Mouse (Mus musculus): ENCODE results near the gene Zfp106. TPM values are rescaled to one million over a fixed set of nuclear protein-coding genes. Genes with fewer than 3 reads are reported as not detected.
A peak's percentile ranks its signal among the peaks of the same experiment; 100 is the strongest.
"Not testable (repeated sequence)": the region's sequence is repeated elsewhere in the genome, so short reads cannot be mapped to it uniquely, and the experiment has no call there.

Zfp106 gene
- polyA plus RNA-seq, 1 experiment from 2014 or later: 41.0 TPM

DNA sequence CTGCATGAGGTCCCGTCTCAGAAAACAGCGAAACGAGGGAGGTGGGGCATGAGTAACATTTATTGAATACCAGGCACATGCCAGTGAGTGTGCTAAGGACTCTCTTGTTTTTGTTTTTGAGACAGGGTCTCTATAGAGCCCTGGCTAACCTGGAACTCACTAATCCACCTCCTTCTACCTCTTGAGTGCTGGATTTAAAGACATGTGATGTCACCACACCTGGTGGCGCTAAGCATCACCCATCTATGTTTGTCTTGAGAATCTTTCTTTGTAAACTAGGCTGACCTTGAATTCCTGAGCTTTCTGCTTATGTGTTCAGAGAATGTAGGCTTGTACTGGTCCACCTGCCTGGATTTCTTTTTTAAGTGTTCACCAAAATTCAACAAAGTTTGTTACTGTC is 14.2 kb upstream of the Zfp106 start:
- Histone ChIP-seq H3K4me1 (ENCODE audit: control insufficient read depth, insufficient read depth, low read length) (0 out of 2 replicates have a peak, but pooled peaks cover 2% of the 10 kb centered on the region), H3K9me3 (replicated peaks; ENCODE audit: control insufficient read depth, low read length) (no peaks in the 10 kb centered on the region), H3K27ac (ENCODE audit: low read length) (no peak overlapping the region), H3K27me3 (ENCODE audit: control insufficient read depth, insufficient read depth, low read length) (no peaks in the 10 kb centered on the region), H3K36me3 (ENCODE audit: control insufficient read depth, insufficient read depth, low read length) (no peaks in the 10 kb centered on the region), H3K4me3 (replicated peaks; ENCODE audit: low read length) (no peak overlapping the region), H3K9ac (ENCODE audit: low read length) (no peak overlapping the region), H3K4me2 (ENCODE audit: low read depth, low read length) (no peak overlapping the region)
- 63% methylated on average over 4 of the region's 4 CpGs for WGBS
- no peak for ATAC-seq (ENCODE audit: insufficient read depth, low FRiP score)

DNA sequence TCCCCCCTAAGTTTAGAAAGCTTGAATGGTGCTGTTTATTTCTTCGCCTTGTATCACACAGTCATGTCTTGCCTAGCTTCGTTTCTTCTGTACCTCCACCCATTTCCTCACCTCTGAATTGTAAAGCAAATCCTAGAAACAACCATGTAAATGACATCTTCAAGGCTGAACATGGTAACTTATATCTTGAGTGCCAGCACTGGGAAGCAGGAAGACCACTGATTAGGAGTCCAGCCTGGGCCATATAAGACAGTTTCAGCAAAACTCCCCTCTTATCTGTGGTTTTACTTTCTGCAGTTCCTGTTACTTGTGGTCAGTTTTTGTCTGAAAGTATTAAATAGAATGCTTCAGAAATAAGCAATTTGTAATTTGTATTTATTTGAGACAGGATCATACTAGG is 12.3 kb upstream of the Zfp106 start:
- no peak overlapping the region for H3K4me3 ChIP-seq (replicated peaks; ENCODE audit: low read length)
- ATAC-seq (ENCODE audit: insufficient read depth, low FRiP score): no peak
- 91% methylated on average over 2 of the region's 2 CpGs for WGBS
- H3K4me2 ChIP-seq (ENCODE audit: low read depth, low read length): no peak overlapping the region
- no peaks in the 10 kb centered on the region for H3K27me3 ChIP-seq (ENCODE audit: control insufficient read depth, insufficient read depth, low read length)
- 0 out of 2 replicates have a peak, but pooled peaks cover 2% of the 10 kb centered on the region for H3K4me1 ChIP-seq (ENCODE audit: control insufficient read depth, insufficient read depth, low read length)
- no peaks in the 10 kb centered on the region for H3K9me3 ChIP-seq (replicated peaks; ENCODE audit: control insufficient read depth, low read length)
- no peaks in the 10 kb centered on the region for H3K36me3 ChIP-seq (ENCODE audit: control insufficient read depth, insufficient read depth, low read length)
- no peak overlapping the region for H3K9ac ChIP-seq (ENCODE audit: low read length)
- H3K27ac ChIP-seq (ENCODE audit: low read length): no peak overlapping the region

- WGBS: 86% methylated on average over 3 of the region's 3 CpGs
- no peaks in the 10 kb centered on the region for H3K9me3 ChIP-seq (replicated peaks; ENCODE audit: control insufficient read depth, low read length)
- 0 out of 2 replicates have a peak, but pooled peaks cover 2% of the 10 kb centered on the region for H3K4me1 ChIP-seq (ENCODE audit: control insufficient read depth, insufficient read depth, low read length)
- H3K36me3 ChIP-seq (ENCODE audit: control insufficient read depth, insufficient read depth, low read length): no peaks in the 10 kb centered on the region
- H3K27me3 ChIP-seq (ENCODE audit: control insufficient read depth, insufficient read depth, low read length): no peaks in the 10 kb centered on the region
- no peak for ATAC-seq (ENCODE audit: insufficient read depth, low FRiP score)
- H3K4me2 ChIP-seq (ENCODE audit: low read depth, low read length): no peak overlapping the region
- H3K4me3 ChIP-seq (replicated peaks; ENCODE audit: low read length): no peak overlapping the region
- no peak overlapping the region for H3K27ac ChIP-seq (ENCODE audit: low read length)
- H3K9ac ChIP-seq (ENCODE audit: low read length): no peak overlapping the region
Observed at GRCm38 (mm10) chr2:120575121-120575520, 11.5 kb upstream of the Zfp106 start.

DNA sequence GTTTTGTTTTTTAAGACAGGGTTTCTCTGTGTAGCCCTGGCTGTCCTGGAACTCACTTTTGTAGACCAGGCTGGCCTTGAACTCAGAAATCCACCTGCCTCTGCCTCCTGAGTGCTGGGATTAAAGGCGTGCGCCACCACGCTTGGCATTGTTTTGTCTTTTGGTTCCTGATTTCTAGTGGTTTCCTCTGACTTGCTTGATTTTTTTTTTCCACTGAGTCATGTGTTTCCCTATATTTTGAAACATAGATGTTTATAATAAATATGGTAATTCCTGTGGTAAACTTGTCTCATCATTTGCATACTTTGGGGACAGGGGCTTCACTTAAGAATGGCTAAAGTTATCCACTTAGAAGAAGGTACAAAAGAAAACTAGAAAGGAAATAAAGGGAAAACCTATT is 8.5 kb upstream of the Zfp106 start:
- H3K9me3 ChIP-seq (replicated peaks; ENCODE audit: control insufficient read depth, low read length); H3K27me3 ChIP-seq (ENCODE audit: control insufficient read depth, insufficient read depth, low read length); H3K27ac ChIP-seq (ENCODE audit: low read length); ATAC-seq (ENCODE audit: insufficient read depth, low FRiP score); H3K4me1 ChIP-seq (ENCODE audit: control insufficient read depth, insufficient read depth, low read length); H3K4me3 ChIP-seq (replicated peaks; ENCODE audit: low read length); H3K36me3 ChIP-seq (ENCODE audit: control insufficient read depth, insufficient read depth, low read length); H3K9ac ChIP-seq (ENCODE audit: low read length); H3K4me2 ChIP-seq (ENCODE audit: low read depth, low read length): not testable (repeated sequence)
- 93% methylated on average over 3 of the region's 3 CpGs for WGBS

GRCm38 (mm10) chr2:120571081-120571480 is 7.4 kb upstream of the Zfp106 start:
- Histone ChIP-seq H3K9ac (ENCODE audit: low read length) (no peak overlapping the region), H3K4me3 (replicated peaks; ENCODE audit: low read length) (no peak overlapping the region)

GRCm38 (mm10) chr2:120567798-120568320 is 4.2 kb upstream of the Zfp106 start:
- H3K36me3 ChIP-seq (ENCODE audit: control insufficient read depth, insufficient read depth, low read length): no peaks in the 10 kb centered on the region
- no peaks in the 10 kb centered on the region for H3K27me3 ChIP-seq (ENCODE audit: control insufficient read depth, insufficient read depth, low read length)
- peak overlapping the region; percentile 83 for H3K4me3 ChIP-seq (replicated peaks; ENCODE audit: low read length)
- ATAC-seq (ENCODE audit: insufficient read depth, low FRiP score): peak; percentile 57
- peak overlapping the region; percentile 93 for H3K27ac ChIP-seq (ENCODE audit: low read length)
- H3K9ac ChIP-seq (ENCODE audit: low read length): peak overlapping the region; percentile 91
- under 1% methylated on average over 22 of the region's 22 CpGs for WGBS
- H3K9me3 ChIP-seq (replicated peaks; ENCODE audit: control insufficient read depth, low read length): no peaks in the 10 kb centered on the region
- peaks cover 9% of the 10 kb centered on the region for H3K4me1 ChIP-seq (ENCODE audit: control insufficient read depth, insufficient read depth, low read length)
- H3K4me2 ChIP-seq (ENCODE audit: low read depth, low read length): peak overlapping the region; percentile 77

More at GRCm38 (mm10) chr2:120571081-120571480, 7.4 kb upstream of the Zfp106 start:
- no peak overlapping the region for H3K27ac ChIP-seq (ENCODE audit: low read length)
- H3K36me3 ChIP-seq (ENCODE audit: control insufficient read depth, insufficient read depth, low read length): no peaks in the 10 kb centered on the region
- peaks cover 9% of the 10 kb centered on the region for H3K4me1 ChIP-seq (ENCODE audit: control insufficient read depth, insufficient read depth, low read length)
- ATAC-seq (ENCODE audit: insufficient read depth, low FRiP score): no peak
- H3K4me2 ChIP-seq (ENCODE audit: low read depth, low read length): no peak overlapping the region
- WGBS: 93% methylated on average over 3 of the region's 3 CpGs
- H3K27me3 ChIP-seq (ENCODE audit: control insufficient read depth, insufficient read depth, low read length): no peaks in the 10 kb centered on the region
- H3K9me3 ChIP-seq (replicated peaks; ENCODE audit: control insufficient read depth, low read length): no peaks in the 10 kb centered on the region

GRCm38 (mm10) chr2:120566886-120567797 is 3.5 kb upstream of the Zfp106 start, which contains the start of gene Snap23:
Gene Snap23, plus strand, starts transcription at chr2:120567671.
- Histone ChIP-seq H3K9me3 (replicated peaks; ENCODE audit: control insufficient read depth, low read length) (no peaks in the 10 kb centered on the region), H3K27ac (ENCODE audit: low read length) (peak within 1 kb of the TSS; percentile 93), H3K4me2 (ENCODE audit: low read depth, low read length) (peak within 1 kb of the TSS; percentile 77), H3K36me3 (ENCODE audit: control insufficient read depth, insufficient read depth, low read length) (no peaks in the 10 kb centered on the region), H3K27me3 (ENCODE audit: control insufficient read depth, insufficient read depth, low read length) (no peaks in the 10 kb centered on the region), H3K9ac (ENCODE audit: low read length) (peak within 1 kb of the TSS; percentile 91), H3K4me3 (replicated peaks; ENCODE audit: low read length) (peak within 1 kb of the TSS; percentile 83), H3K4me1 (ENCODE audit: control insufficient read depth, insufficient read depth, low read length) (peaks cover 9% of the 10 kb centered on the region)
- WGBS: under 1% methylated on average over 42 of the region's 42 CpGs
- peak; percentile 97 for ATAC-seq (ENCODE audit: insufficient read depth, low FRiP score)

- Histone ChIP-seq H3K4me3 (replicated peaks; ENCODE audit: low read length) (no peak overlapping the region), H3K27ac (ENCODE audit: low read length) (no peak overlapping the region), H3K27me3 (ENCODE audit: control insufficient read depth, insufficient read depth, low read length) (no peaks in the 10 kb centered on the region), H3K9me3 (replicated peaks; ENCODE audit: control insufficient read depth, low read length) (no peaks in the 10 kb centered on the region), H3K9ac (ENCODE audit: low read length) (no peak overlapping the region), H3K36me3 (ENCODE audit: control insufficient read depth, insufficient read depth, low read length) (no peaks in the 10 kb centered on the region), H3K4me1 (ENCODE audit: control insufficient read depth, insufficient read depth, low read length) (peaks cover 9% of the 10 kb centered on the region), H3K4me2 (ENCODE audit: low read depth, low read length) (no peak overlapping the region)
- ATAC-seq (ENCODE audit: insufficient read depth, low FRiP score): no peak
- 78% methylated on average over 2 of the region's 2 CpGs for WGBS
Observed at GRCm38 (mm10) chr2:120565363-120565762, 1.7 kb upstream of the Zfp106 start.

DNA sequence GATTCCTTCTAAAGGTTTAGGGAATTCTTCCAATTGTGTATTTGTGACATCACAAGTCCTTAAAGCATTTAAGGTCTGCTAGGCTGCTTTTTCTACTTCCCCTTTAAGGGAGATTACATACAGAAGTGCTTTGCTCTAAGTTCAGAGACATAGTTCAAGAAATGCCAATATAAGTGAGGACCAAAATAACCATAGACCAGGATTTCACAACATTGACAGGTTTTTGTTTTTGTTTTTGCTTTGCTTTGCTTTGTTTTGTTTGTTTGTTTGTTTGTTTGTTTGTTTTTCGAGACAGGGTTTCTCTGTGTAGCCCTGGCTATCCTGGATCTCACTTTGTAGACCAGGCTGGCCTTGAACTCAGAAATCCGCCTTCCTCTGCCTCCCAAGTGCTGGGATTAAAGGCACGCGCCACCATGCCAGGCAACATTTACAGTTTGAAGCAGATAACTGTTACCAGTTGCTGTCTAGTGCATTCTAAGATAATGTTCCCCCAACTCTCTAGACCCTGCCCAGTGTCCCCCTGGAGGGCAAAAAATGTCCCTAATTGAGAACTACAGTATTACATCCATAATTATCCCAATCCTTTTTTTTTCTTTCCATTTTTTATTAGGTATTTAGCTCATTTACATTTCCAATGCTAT is 1.0 kb upstream of the Zfp106 start:
- not testable (repeated sequence) for H3K4me1 ChIP-seq (ENCODE audit: control insufficient read depth, insufficient read depth, low read length); H3K4me3 ChIP-seq (replicated peaks; ENCODE audit: low read length); H3K4me2 ChIP-seq (ENCODE audit: low read depth, low read length); H3K9me3 ChIP-seq (replicated peaks; ENCODE audit: control insufficient read depth, low read length); ATAC-seq (ENCODE audit: insufficient read depth, low FRiP score); H3K27ac ChIP-seq (ENCODE audit: low read length); H3K9ac ChIP-seq (ENCODE audit: low read length); H3K27me3 ChIP-seq (ENCODE audit: control insufficient read depth, insufficient read depth, low read length); H3K36me3 ChIP-seq (ENCODE audit: control insufficient read depth, insufficient read depth, low read length)
- WGBS: 86% methylated on average over 4 of the region's 4 CpGs

All from stomach, embryonic 16.5 days (tissue).